Mouse (Mus musculus): ENCODE results near the gene Clcn7. TPM values are rescaled to one million over a fixed set of nuclear protein-coding genes. Genes with fewer than 3 reads are reported as not detected.

Clcn7 gene
- polyA plus RNA-seq, 1 experiment from 2014 or later: 27.1 TPM

- no peak for ATAC-seq (ENCODE audit: insufficient number of reproducible peaks, insufficient read depth, low FRiP score, low TSS enrichment)
- WGBS: 78% methylated on average over 1 of the region's 1 CpGs
- Histone ChIP-seq H3K27ac (no peak overlapping the region), H3K27me3 (no peaks in the 10 kb centered on the region), H3K36me3 (no peaks in the 10 kb centered on the region), H3K4me1 (peaks cover 10% of the 10 kb centered on the region), H3K9ac (no peak overlapping the region), H3K4me3 (no peak overlapping the region), H3K4me2 (replicated peaks) (no peak overlapping the region), H3K9me3 (no peaks in the 10 kb centered on the region)
Observed at GRCm38 (mm10) chr17:25130060-25130459, 3.1 kb upstream of the Clcn7 start.

- Histone ChIP-seq H3K9me3 (no peaks in the 10 kb centered on the region), H3K4me1 (peaks cover 10% of the 10 kb centered on the region), H3K27me3 (no peaks in the 10 kb centered on the region), H3K36me3 (0 out of 2 replicates have a peak, but pooled peaks cover 8% of the 10 kb centered on the region), H3K27ac (no peak overlapping the region), H3K4me3 (no peak overlapping the region), H3K9ac (no peak overlapping the region), H3K4me2 (replicated peaks) (no peak overlapping the region)
- ATAC-seq (ENCODE audit: insufficient number of reproducible peaks, insufficient read depth, low FRiP score, low TSS enrichment): no peak
- 82% methylated on average over 6 of the region's 6 CpGs for WGBS
Observed at GRCm38 (mm10) chr17:25135622-25136021, 2.4 kb downstream of the Clcn7 start.

- Histone ChIP-seq H3K9ac (no peak overlapping the region), H3K4me1 (peaks cover 10% of the 10 kb centered on the region), H3K27ac (no peak overlapping the region), H3K27me3 (no peaks in the 10 kb centered on the region), H3K4me3 (no peak overlapping the region), H3K9me3 (no peaks in the 10 kb centered on the region), H3K36me3 (peaks cover 12% of the 10 kb centered on the region; the same call in 1 of the 2 replicates), H3K4me2 (replicated peaks) (no peak overlapping the region)
- 94% methylated on average over 1 of the region's 1 CpGs for WGBS
- ATAC-seq (ENCODE audit: insufficient number of reproducible peaks, insufficient read depth, low FRiP score, low TSS enrichment): no peak
Observed at GRCm38 (mm10) chr17:25138803-25139202, 5.6 kb downstream of the Clcn7 start.

GRCm38 (mm10) chr17:25139960-25140359 lies 6.8 kb downstream of the Clcn7 start:
- Histone ChIP-seq H3K9ac (no peak overlapping the region), H3K9me3 (no peaks in the 10 kb centered on the region), H3K4me1 (no peaks in the 10 kb centered on the region), H3K27ac (no peak overlapping the region), H3K36me3 (peaks cover 12% of the 10 kb centered on the region; the same call in 1 of the 2 replicates), H3K4me2 (replicated peaks) (no peak overlapping the region), H3K27me3 (no peaks in the 10 kb centered on the region), H3K4me3 (no peak overlapping the region)
- 64% methylated on average over 4 of the region's 4 CpGs for WGBS
- no peak for ATAC-seq (ENCODE audit: insufficient number of reproducible peaks, insufficient read depth, low FRiP score, low TSS enrichment)

- Histone ChIP-seq H3K9me3 (no peaks in the 10 kb centered on the region), H3K4me3 (no peak within 1 kb of the TSS), H3K27me3 (no peaks in the 10 kb centered on the region), H3K27ac (no peak within 1 kb of the TSS), H3K36me3 (peaks cover 30% of the 10 kb centered on the region), H3K4me2 (replicated peaks) (no peak within 1 kb of the TSS), H3K9ac (no peak within 1 kb of the TSS), H3K4me1 (no peaks in the 10 kb centered on the region)
- ATAC-seq (ENCODE audit: insufficient number of reproducible peaks, insufficient read depth, low FRiP score, low TSS enrichment): no peak
- WGBS: 74% methylated on average over 1 of the region's 1 CpGs
Observed at GRCm38 (mm10) chr17:25162161-25162560, 29.0 kb downstream of the Clcn7 start, which contains the start of gene Ccdc154. Gene Ccdc154, plus strand, starts transcription at chr17:25162461.

GRCm38 (mm10) chr17:25163387-25163786 lies 30.2 kb downstream of the Clcn7 start:
- Histone ChIP-seq H3K4me1 (no peaks in the 10 kb centered on the region), H3K9me3 (no peaks in the 10 kb centered on the region), H3K27ac (no peak overlapping the region), H3K36me3 (peaks cover 25% of the 10 kb centered on the region), H3K4me3 (no peak overlapping the region), H3K4me2 (replicated peaks) (no peak overlapping the region), H3K9ac (no peak overlapping the region), H3K27me3 (no peaks in the 10 kb centered on the region)
- 76% methylated on average over 7 of the region's 7 CpGs for WGBS
- no peak for ATAC-seq (ENCODE audit: insufficient number of reproducible peaks, insufficient read depth, low FRiP score, low TSS enrichment)

GRCm38 (mm10) chr17:25164770-25165169 lies 31.6 kb downstream of the Clcn7 start:
- WGBS: 87% methylated on average over 3 of the region's 3 CpGs
- Histone ChIP-seq H3K27me3 (no peaks in the 10 kb centered on the region), H3K36me3 (peaks cover 16% of the 10 kb centered on the region), H3K4me2 (replicated peaks) (no peak overlapping the region), H3K9me3 (no peaks in the 10 kb centered on the region), H3K27ac (no peak overlapping the region), H3K9ac (no peak overlapping the region), H3K4me1 (no peaks in the 10 kb centered on the region), H3K4me3 (no peak overlapping the region)
- ATAC-seq (ENCODE audit: insufficient number of reproducible peaks, insufficient read depth, low FRiP score, low TSS enrichment): no peak

GRCm38 (mm10) chr17:25165970-25166671 lies 32.9 kb downstream of the Clcn7 start:
- no peak for ATAC-seq (ENCODE audit: insufficient number of reproducible peaks, insufficient read depth, low FRiP score, low TSS enrichment)
- H3K27ac ChIP-seq: no peak overlapping the region
- H3K27me3 ChIP-seq: no peaks in the 10 kb centered on the region
- no peaks in the 10 kb centered on the region for H3K9me3 ChIP-seq
- no peak overlapping the region for H3K9ac ChIP-seq
- H3K36me3 ChIP-seq: 0 out of 2 replicates have a peak, but pooled peaks cover 2% of the 10 kb centered on the region
- H3K4me1 ChIP-seq: no peaks in the 10 kb centered on the region
- no peak overlapping the region for H3K4me3 ChIP-seq
- WGBS: 65% methylated on average over 6 of the region's 6 CpGs
- H3K4me2 ChIP-seq (replicated peaks): no peak overlapping the region

GRCm38 (mm10) chr17:25169706-25170105 lies 36.5 kb downstream of the Clcn7 start:
- 84% methylated on average over 2 of the region's 2 CpGs for WGBS
- no peaks in the 10 kb centered on the region for H3K27me3 ChIP-seq

GRCm38 (mm10) chr17:25172558-25172957 lies 39.4 kb downstream of the Clcn7 start:
- Histone ChIP-seq H3K9ac (no peak overlapping the region), H3K4me1 (no peaks in the 10 kb centered on the region), H3K27ac (no peak overlapping the region), H3K9me3 (no peaks in the 10 kb centered on the region), H3K4me3 (no peak overlapping the region), H3K4me2 (replicated peaks) (no peak overlapping the region), H3K27me3 (no peaks in the 10 kb centered on the region), H3K36me3 (no peaks in the 10 kb centered on the region)
- WGBS: 93% methylated on average over 3 of the region's 3 CpGs
- no peak for ATAC-seq (ENCODE audit: insufficient number of reproducible peaks, insufficient read depth, low FRiP score, low TSS enrichment)

More at GRCm38 (mm10) chr17:25169706-25170105, 36.5 kb downstream of the Clcn7 start:
- Histone ChIP-seq H3K4me3 (no peak overlapping the region), H3K4me1 (no peaks in the 10 kb centered on the region), H3K4me2 (replicated peaks) (no peak overlapping the region), H3K9me3 (no peaks in the 10 kb centered on the region), H3K36me3 (no peaks in the 10 kb centered on the region), H3K9ac (no peak overlapping the region), H3K27ac (no peak overlapping the region)
- ATAC-seq (ENCODE audit: insufficient number of reproducible peaks, insufficient read depth, low FRiP score, low TSS enrichment): no peak

- H3K4me3 ChIP-seq: no peak within 1 kb of the TSS
- no peaks in the 10 kb centered on the region for H3K27me3 ChIP-seq
- 57% methylated on average over 9 of the region's 9 CpGs for WGBS
- H3K9ac ChIP-seq: no peak within 1 kb of the TSS
- ATAC-seq (ENCODE audit: insufficient number of reproducible peaks, insufficient read depth, low FRiP score, low TSS enrichment): no peak
- no peaks in the 10 kb centered on the region for H3K9me3 ChIP-seq
- H3K36me3 ChIP-seq: no peaks in the 10 kb centered on the region
- no peaks in the 10 kb centered on the region for H3K4me1 ChIP-seq
- H3K4me2 ChIP-seq (replicated peaks): no peak within 1 kb of the TSS
- H3K27ac ChIP-seq: no peak within 1 kb of the TSS
Observed at GRCm38 (mm10) chr17:25175411-25175810, 42.2 kb downstream of the Clcn7 start, which contains the start of gene Gm38655. Gene Gm38655, minus strand, starts transcription at chr17:25175471.

- no peak for ATAC-seq (ENCODE audit: insufficient number of reproducible peaks, insufficient read depth, low FRiP score, low TSS enrichment)
- H3K27ac ChIP-seq: no peak overlapping the region
- no peaks in the 10 kb centered on the region for H3K9me3 ChIP-seq
- 0 out of 2 replicates have a peak overlapping the region, but pooled peaks have one; percentile 98 for H3K4me3 ChIP-seq
- no peak overlapping the region for H3K9ac ChIP-seq
- peak overlapping the region; percentile 98; the same call in 1 of the 2 replicates for H3K4me2 ChIP-seq (replicated peaks)
- H3K27me3 ChIP-seq: no peaks in the 10 kb centered on the region
- peaks cover 13% of the 10 kb centered on the region for H3K4me1 ChIP-seq
- H3K36me3 ChIP-seq: no peaks in the 10 kb centered on the region
Observed at GRCm38 (mm10) chr17:25183232-25183631, 50.0 kb downstream of the Clcn7 start.
